10 mouse cellular contexts compared by ENCODE assay signal in genomic region chr10:128556286-128556685, GRCm38 (mm10). TPM values are rescaled to one million over a fixed set of nuclear protein-coding genes. Genes with fewer than 3 reads are reported as not detected.
DNase-seq lines count a peak whose midpoint lies in the region; ATAC-seq and TF ChIP-seq lines count a peak whose summit lies in the region.
"Had no signal": no experiment of that assay in that cellular context is flagged by ENCODE, and none has a peak within 500 bp of the region (broad histone marks: within the 10 kb centered on the region; RNA-seq: fewer than 3 reads in every experiment).

No protein-coding gene starts in this region.

- dilution Hi-C loops in CH12.LX (cut with MboI; ENCODE audit: extremely low pct_ligation_motif_present, extremely low pct_unique_long_range_greater_than_20kb, low sequenced_read_pairs), result no loop called here

- no peak for DNase-seq in kidney, postnatal 0 days (ENCODE audit: low spot score)
- DNase-seq in kidney, adult 9 months, result no peak
- DNase-seq in 416B (ENCODE audit: low read depth) (peak; percentile 72), CH12.LX (ENCODE audit: extremely low read depth) (peak; percentile 38)
- DNase-seq in liver, embryonic 14.5 days (ENCODE audit: low read depth in 3 of 3, low spot score in 3 of 3), result no peak
- DNase-seq in testis, postnatal 14 days (ENCODE audit: low spot score), result no peak
- no peak for DNase-seq in kidney, postnatal 36 days
- DNase-seq: cerebellum, adult 9-10 months had no signal

- no peak; the same call in none of the 2 replicates for TF ChIP-seq RAD21 in CH12.LX (IDR thresholded peaks at IDR 0.05; ENCODE audit: low read depth, low read length)

- H3K79me2 ChIP-seq in CH12.LX (replicated peaks; ENCODE audit: control insufficient read depth, extremely low read depth, insufficient read depth, poor library complexity, severe bottlenecking), result no peaks in the 10 kb centered on the region

- no peak overlapping the region for H3K9ac ChIP-seq in kidney, postnatal 0 days (ENCODE audit: low read depth, low read length)
- H3K9ac ChIP-seq in CH12.LX (ENCODE audit: insufficient read depth, low read depth), result no peak overlapping the region
- H3K9ac ChIP-seq in liver, embryonic 14.5 days (replicated peaks), result no peak overlapping the region
- H3K9ac ChIP-seq: heart, embryonic 13.5 days had no signal

- peaks cover 28% of the 10 kb centered on the region for H3K36me3 ChIP-seq in kidney, postnatal 0 days (ENCODE audit: insufficient read depth, low read length)
- peaks cover 36 to 46% of the 10 kb centered on the region in 2 experiments for H3K36me3 ChIP-seq in CH12.LX (replicated peaks in 1 of 2; ENCODE audit: control insufficient read depth in 1 of 2, insufficient read depth in 1 of 2, low read length in 1 of 2)
- H3K36me3 ChIP-seq in liver, embryonic 14.5 days (replicated peaks; ENCODE audit: control insufficient read depth, insufficient read depth, low read depth), result peaks cover 40% of the 10 kb centered on the region

- H3K27ac ChIP-seq in kidney, postnatal 0 days, result no peak overlapping the region
- H3K27ac ChIP-seq in CH12.LX (ENCODE audit: insufficient read depth, low read depth), result no peak overlapping the region
- H3K27ac ChIP-seq in liver, embryonic 14.5 days, result no peak overlapping the region
- H3K27ac ChIP-seq: heart, embryonic 13.5 days; macrophage had no signal

- peak; percentile 51 for TF ChIP-seq CTCF in kidney, postnatal 0 days (IDR thresholded peaks at IDR 0.05; ENCODE audit: low read depth)
- peak in 1 of 2 experiments; percentile 58; a peak in 2 of 4 replicates for TF ChIP-seq CTCF in CH12.LX (conservative IDR thresholded peaks at IDR 0.05 in 1 of 2, IDR thresholded peaks at IDR 0.05 in 1 of 2; ENCODE audit: low read depth in 2 of 2, low read length in 2 of 2)
- TF ChIP-seq CTCF in liver, embryonic 14.5 days (IDR thresholded peaks at IDR 0.05; ENCODE audit: low read depth), result peak; percentile 53

- no peak overlapping the region for H3K4me3 ChIP-seq in kidney, postnatal 0 days (replicated peaks; ENCODE audit: low read depth, low read length)
- no peak overlapping the region for H3K4me3 ChIP-seq in CH12.LX (replicated peaks in 1 of 3; ENCODE audit: low read depth in 2 of 3, low read length in 2 of 3, poor library complexity in 1 of 3)
- H3K4me3 ChIP-seq in liver, embryonic 14.5 days (ENCODE audit: insufficient read depth in 1 of 2, low read depth in 2 of 2, low read length in 2 of 2), result no peak overlapping the region
- H3K4me3 ChIP-seq: heart, embryonic 13.5 days had no signal

- H3K4me1 ChIP-seq in kidney, postnatal 0 days (replicated peaks; ENCODE audit: insufficient read depth, low read length), result no peaks in the 10 kb centered on the region
- H3K4me1 ChIP-seq in CH12.LX (ENCODE audit: control insufficient read depth in 1 of 2, insufficient read depth in 2 of 2), result no peaks in the 10 kb centered on the region
- H3K4me1 ChIP-seq in liver, embryonic 14.5 days (replicated peaks; ENCODE audit: control insufficient read depth in 2 of 2, insufficient read depth in 2 of 2, low read length in 1 of 2), result no peaks in the 10 kb centered on the region
- H3K4me1 ChIP-seq: heart, embryonic 13.5 days had no signal

- no peak overlapping the region for H3K4me2 ChIP-seq in kidney, postnatal 0 days (ENCODE audit: low read length)
- no peak overlapping the region for H3K4me2 ChIP-seq in CH12.LX (ENCODE audit: insufficient read depth, low read depth, poor library complexity, severe bottlenecking)
- no peak overlapping the region for H3K4me2 ChIP-seq in liver, embryonic 14.5 days (ENCODE audit: low read depth)
- H3K4me2 ChIP-seq: heart, embryonic 13.5 days had no signal

- no peak for ATAC-seq in kidney, postnatal 0 days (replicated peaks; ENCODE audit: low FRiP score, low read depth)
- ATAC-seq in liver, embryonic 14.5 days (ENCODE audit: insufficient read depth), result no peak

- TF ChIP-seq POLR2A in CH12.LX (IDR thresholded peaks at IDR 0.05; ENCODE audit: low read depth, low read length), result no peak

- no peaks in the 10 kb centered on the region for H3K27me3 ChIP-seq in kidney, postnatal 0 days (ENCODE audit: insufficient read depth, low read length)
- H3K27me3 ChIP-seq in CH12.LX (replicated peaks), result no peaks in the 10 kb centered on the region
- no peaks in the 10 kb centered on the region for H3K27me3 ChIP-seq in liver, embryonic 14.5 days (ENCODE audit: control insufficient read depth, insufficient read depth, low read length)
- H3K27me3 ChIP-seq: heart, embryonic 13.5 days had no signal

- H3K9me3 ChIP-seq in kidney, postnatal 0 days (replicated peaks; ENCODE audit: low read length), result no peaks in the 10 kb centered on the region
- no peaks in the 10 kb centered on the region for H3K9me3 ChIP-seq in CH12.LX (replicated peaks; ENCODE audit: low read length)
- no peaks in the 10 kb centered on the region for H3K9me3 ChIP-seq in liver, embryonic 14.5 days (ENCODE audit: control insufficient read depth, low read length)
- H3K9me3 ChIP-seq: heart, embryonic 13.5 days had no signal

- no peak for TF ChIP-seq EP300 in CH12.LX (IDR thresholded peaks at IDR 0.05; ENCODE audit: low read length)
- no peak for TF ChIP-seq EP300 in liver, embryonic 14.5 days (IDR thresholded peaks at IDR 0.05; ENCODE audit: low read depth)

- in situ Hi-C loops in CH12.LX (cut with MboI; ENCODE audit: low pct_ligation_motif_present, low pct_unique_long_range_greater_than_20kb, low sequenced_read_pairs), result no loop called here

TF ChIP-seq in CH12.LX, 34 proteins besides CTCF, POLR2A, EP300 and RAD21:
- TF ChIP-seq MAZ (IDR thresholded peaks at IDR 0.05; ENCODE audit: low read depth, low read length) (no peak), MYC (IDR thresholded peaks at IDR 0.05; ENCODE audit: low read depth, low read length) (peak; percentile 68), POLR2AphosphoS2 (IDR thresholded peaks at IDR 0.05; ENCODE audit: low read depth, low read length) (peak; percentile 27; the same call in 1 of the 2 replicates), SMC3 (IDR thresholded peaks at IDR 0.05; ENCODE audit: low read depth, low read length) (peak; percentile 39; the same call in 1 of the 2 replicates)

RNA-seq across cellular contexts. Expression of gene Rpl41, which starts 7.2 kb away (rescaled TPM):
- polyA plus RNA-seq in kidney, postnatal 0 days (2015; fragmentation: Nextera tagmentation; extraction: Ambion mirVana), result 3,897 and 4,536 TPM in 2 replicates
- total RNA-seq in CH12.LX (2012; rRNA removed), result 7,686 and 8,549 TPM in 2 replicates
- 2,395 and 2,709 TPM in 2 replicates for total RNA-seq in CH12.LX (2014; rRNA removed)
- 6,293 and 8,065 TPM in 2 replicates for polyA plus RNA-seq in CH12.LX (2012; ENCODE audit: insufficient read length, low read depth)
- 1,053 and 2,546 TPM in 2 replicates for polyA plus RNA-seq in liver, embryonic 14.5 days (2012; rRNA removed)
- polyA plus RNA-seq in liver, embryonic 14.5 days (2014; fragmentation: Nextera tagmentation; extraction: Ambion mirVana), result 3,181 and 3,454 TPM in 2 replicates

RNA-seq across cellular contexts. Expression of gene Zc3h10, which starts 8.7 kb away (rescaled TPM):
- 13.7 and 16.9 TPM in 2 replicates for polyA plus RNA-seq in kidney, postnatal 0 days (2015; fragmentation: Nextera tagmentation; extraction: Ambion mirVana)
- 19.9 and 20.9 TPM in 2 replicates for total RNA-seq in CH12.LX (2012; rRNA removed)
- total RNA-seq in CH12.LX (2014; rRNA removed), result 16.2 TPM in 2 replicates
- polyA plus RNA-seq in CH12.LX (2012; ENCODE audit: insufficient read length, low read depth), result 14.4 and 14.6 TPM in 2 replicates
- polyA plus RNA-seq in liver, embryonic 14.5 days (2012; rRNA removed), result 3.3 and 4.0 TPM in 2 replicates
- polyA plus RNA-seq in liver, embryonic 14.5 days (2014; fragmentation: Nextera tagmentation; extraction: Ambion mirVana), result 4.3 and 5.3 TPM in 2 replicates

RNA-seq across cellular contexts. Expression of gene Pa2g4, which starts 9.5 kb away (rescaled TPM):
- 124 and 132 TPM in 2 replicates for polyA plus RNA-seq in kidney, postnatal 0 days (2015; fragmentation: Nextera tagmentation; extraction: Ambion mirVana)
- total RNA-seq in CH12.LX (2012; rRNA removed) (133 and 166 TPM in 2 replicates), CH12.LX (2014; rRNA removed) (126 and 129 TPM in 2 replicates)
- polyA plus RNA-seq in CH12.LX (2012; ENCODE audit: insufficient read length, low read depth), result 550 and 650 TPM in 2 replicates
- polyA plus RNA-seq in liver, embryonic 14.5 days (2012; rRNA removed), result 57.6 and 113 TPM in 2 replicates
- polyA plus RNA-seq in liver, embryonic 14.5 days (2014; fragmentation: Nextera tagmentation; extraction: Ambion mirVana), result 163 and 172 TPM in 2 replicates

RNA-seq across cellular contexts. Expression of gene Esyt1, which starts 30.6 kb away (rescaled TPM):
- polyA plus RNA-seq in kidney, postnatal 0 days (2015; fragmentation: Nextera tagmentation; extraction: Ambion mirVana), result 15.9 TPM in 2 replicates
- total RNA-seq in CH12.LX (2012; rRNA removed) (43.2 and 48.0 TPM in 2 replicates), CH12.LX (2014; rRNA removed) (20.2 and 20.6 TPM in 2 replicates)
- polyA plus RNA-seq in CH12.LX (2012; ENCODE audit: insufficient read length, low read depth), result 33.0 and 38.2 TPM in 2 replicates
- polyA plus RNA-seq in liver, embryonic 14.5 days (2012; rRNA removed), result 9.4 and 10.3 TPM in 2 replicates
- polyA plus RNA-seq in liver, embryonic 14.5 days (2014; fragmentation: Nextera tagmentation; extraction: Ambion mirVana), result 7.0 and 7.8 TPM in 2 replicates

RNA-seq across cellular contexts. Expression of gene Erbb3, which starts 33.2 kb away (rescaled TPM):
- 9.6 and 10.2 TPM in 2 replicates for polyA plus RNA-seq in kidney, postnatal 0 days (2015; fragmentation: Nextera tagmentation; extraction: Ambion mirVana)
- total RNA-seq in CH12.LX (2012; rRNA removed) (12.6 and 13.2 TPM in 2 replicates), CH12.LX (2014; rRNA removed) (11.3 and 13.0 TPM in 2 replicates)
- polyA plus RNA-seq in CH12.LX (2012; ENCODE audit: insufficient read length, low read depth), result 7.4 and 7.7 TPM in 2 replicates
- 1.3 and 1.4 TPM in 2 replicates for polyA plus RNA-seq in liver, embryonic 14.5 days (2012; rRNA removed)
- 1.1 and 1.5 TPM in 2 replicates for polyA plus RNA-seq in liver, embryonic 14.5 days (2014; fragmentation: Nextera tagmentation; extraction: Ambion mirVana)

Comparison
In these comparisons a context has a peak if more than half of its experiments do, and no peak if none do; other contexts are left out.
1. DNase-seq: peak in 416B (single experiment) and CH12.LX (single experiment); none in kidney, postnatal 0 days (single experiment), kidney, adult 9 months (single experiment), liver, embryonic 14.5 days (0 of 3), testis, postnatal 14 days (single experiment) and kidney, postnatal 36 days (0 of 2).